Mouse (Mus musculus) kidney, adult 18-20 months (tissue): Measurements from ENCODE around the gene Abtb2.

Source experiments
- DNase-seq: peaks from one replicate; pipeline ENCODE4 v3.0.0; 2021

Gene Abtb2

GRCm38 (mm10) chr2:103664341-103664740 lies 98.2 kb downstream of the Abtb2 start:
- DNase-seq = no peak

- no peak for DNase-seq
Measured at GRCm38 (mm10) chr2:103667962-103668815, 102.1 kb downstream of the Abtb2 start.

- DNase-seq = no peak
Measured at GRCm38 (mm10) chr2:103668939-103669338, 102.8 kb downstream of the Abtb2 start.

- no peak for DNase-seq
Measured at GRCm38 (mm10) chr2:103669561-103669960, 103.5 kb downstream of the Abtb2 start.

GRCm38 (mm10) chr2:103670276-103670680 lies 104.2 kb downstream of the Abtb2 start:
- DNase-seq = peak; percentile 47

- no peak for DNase-seq
Measured at GRCm38 (mm10) chr2:103672573-103673119, 106.5 kb downstream of the Abtb2 start.

- DNase-seq = no peak
Measured at GRCm38 (mm10) chr2:103673609-103674008, 107.5 kb downstream of the Abtb2 start.

GRCm38 (mm10) chr2:103675391-103675790 lies 109.3 kb downstream of the Abtb2 start:
- DNase-seq = no peak

- no peak for DNase-seq
Measured at GRCm38 (mm10) chr2:103676808-103677207, 110.7 kb downstream of the Abtb2 start.

- no peak for DNase-seq
Measured at GRCm38 (mm10) chr2:103677614-103678369, 111.7 kb downstream of the Abtb2 start.

GRCm38 (mm10) chr2:103678433-103678832 lies 112.3 kb downstream of the Abtb2 start:
- no peak for DNase-seq

- no peak for DNase-seq
Measured at GRCm38 (mm10) chr2:103680364-103681110, 114.4 kb downstream of the Abtb2 start.

GRCm38 (mm10) chr2:103681149-103681548 lies 115.0 kb downstream of the Abtb2 start:
- no peak for DNase-seq

- DNase-seq = no peak
Measured at GRCm38 (mm10) chr2:103682261-103682722, 116.2 kb downstream of the Abtb2 start.

- DNase-seq = no peak
Measured at GRCm38 (mm10) chr2:103682927-103683442, 116.9 kb downstream of the Abtb2 start.

- no peak for DNase-seq
Measured at GRCm38 (mm10) chr2:103684431-103684830, 118.3 kb downstream of the Abtb2 start.

- DNase-seq = no peak
Measured at GRCm38 (mm10) chr2:103684926-103685577, 118.9 kb downstream of the Abtb2 start.

- no peak for DNase-seq
Measured at GRCm38 (mm10) chr2:103685581-103685980, 119.5 kb downstream of the Abtb2 start.

GRCm38 (mm10) chr2:103687143-103687542 lies 121.0 kb downstream of the Abtb2 start:
- no peak for DNase-seq

- no peak for DNase-seq
Measured at GRCm38 (mm10) chr2:103687888-103688287, 121.8 kb downstream of the Abtb2 start.

- no peak for DNase-seq
Measured at GRCm38 (mm10) chr2:103690425-103690824, 124.3 kb downstream of the Abtb2 start.

GRCm38 (mm10) chr2:103690828-103691227 lies 124.7 kb downstream of the Abtb2 start:
- no peak for DNase-seq
